Mouse (Mus musculus) layer of hippocampus, adult 2 months (tissue): ENCODE measurements around the gene Hist1h3f. TPM values are rescaled to one million over a fixed set of nuclear protein-coding genes. Genes with fewer than 3 reads are reported as not detected.
"Not testable (repeated sequence)": the region's sequence is repeated elsewhere in the genome, so short reads cannot be mapped to it uniquely, and the experiment has no call there.

Source experiments
- DNase-seq, 2 experiments: peaks; one replicate each; pipeline ENCODE4 v3.0.0; 2022; ENCODE audit warnings: low spot score in 2 of 2
- H3K27ac ChIP-seq: fragments of 200-600 bp; 2 replicates; pipeline ENCODE4 v1.8.1; 2022
- H3K4me3 ChIP-seq: fragments of 200-600 bp; 2 replicates; pipeline ENCODE4 v1.8.1; 2022; ENCODE audit warnings: mild to moderate bottlenecking
- CTCF ChIP-seq: fragments of 200-600 bp; conservative IDR thresholded peaks from 2 replicates; pipeline ENCODE4 v1.8.1; 2022; ENCODE audit warnings: antibody characterized with exemption, mild to moderate bottlenecking, moderate library complexity
- total RNA-seq, 2 experiments: library from RNA; stranded (reverse); gene quantifications; 2 replicates each; pipeline ENCODE4 v1.2.3; 2021

Hist1h3f gene
- total RNA-seq, 2 experiments from 2014 or later: 17.7 to 18.3 TPM

DNA sequence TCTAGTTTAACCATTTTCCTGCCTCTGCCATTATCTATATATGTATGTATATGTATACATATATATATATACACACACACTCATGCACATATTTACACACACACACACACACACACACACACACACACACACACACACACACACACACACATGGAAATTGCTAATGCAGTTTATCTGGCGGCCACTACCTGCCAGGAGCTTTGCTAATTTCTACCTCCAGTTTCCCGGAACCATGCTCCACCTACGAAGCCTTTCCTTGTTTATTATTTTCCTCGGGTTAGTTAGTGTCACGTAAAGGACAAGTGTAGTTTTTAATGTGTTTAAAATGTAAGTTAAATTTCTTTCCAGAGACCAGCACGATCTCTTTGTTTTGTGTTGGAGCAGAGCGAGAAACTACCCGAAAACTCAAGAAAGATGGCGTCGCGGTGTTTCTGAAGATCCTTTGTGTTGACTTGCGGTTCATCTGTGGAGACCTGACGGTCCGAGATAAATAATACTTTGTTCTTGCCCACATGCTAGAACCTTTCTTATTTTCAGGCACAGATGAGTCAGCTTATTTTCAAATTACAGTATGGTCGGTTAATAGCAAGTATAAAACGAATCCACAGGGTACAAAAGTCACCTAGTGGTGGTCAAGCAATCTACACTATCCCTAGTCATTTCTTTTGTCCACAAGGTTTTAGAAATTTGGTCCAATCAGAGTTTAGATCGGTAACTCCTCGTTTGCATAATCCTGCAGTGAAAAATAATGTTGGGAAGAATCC is 19.0 kb downstream of the Hist1h3f start:
- peak; percentile 81 for TF ChIP-seq CTCF
- peak overlapping the region; percentile 73 for H3K4me3 ChIP-seq
- no peak for DNase-seq

DNA sequence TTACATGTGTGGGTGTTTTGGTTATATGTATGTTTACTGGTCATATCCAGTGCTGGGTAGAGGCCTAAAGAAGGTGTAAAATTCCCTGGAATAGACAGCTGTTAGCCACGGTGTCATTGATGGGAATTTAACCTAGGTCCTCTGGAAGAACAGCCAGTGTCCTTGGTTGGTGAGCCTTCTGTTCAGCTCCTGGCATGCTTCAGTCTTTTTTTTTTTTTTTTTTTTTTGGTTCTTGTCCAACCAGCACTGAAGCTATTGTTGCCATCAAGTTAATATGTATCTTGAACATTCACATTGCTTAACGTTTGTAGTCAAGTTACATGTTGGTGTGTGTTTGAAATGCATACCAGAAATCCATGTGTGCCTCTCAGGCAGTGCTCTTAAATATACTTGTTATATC is 20.6 kb downstream of the Hist1h3f start:
- DNase-seq: no peak
- TF ChIP-seq CTCF: no peak
- H3K4me3 ChIP-seq: no peak overlapping the region
- H3K27ac ChIP-seq: no peak overlapping the region

More for the DNA sequence above, 19.0 kb downstream of the Hist1h3f start:
- H3K27ac ChIP-seq: peak overlapping the region; percentile 97

DNA sequence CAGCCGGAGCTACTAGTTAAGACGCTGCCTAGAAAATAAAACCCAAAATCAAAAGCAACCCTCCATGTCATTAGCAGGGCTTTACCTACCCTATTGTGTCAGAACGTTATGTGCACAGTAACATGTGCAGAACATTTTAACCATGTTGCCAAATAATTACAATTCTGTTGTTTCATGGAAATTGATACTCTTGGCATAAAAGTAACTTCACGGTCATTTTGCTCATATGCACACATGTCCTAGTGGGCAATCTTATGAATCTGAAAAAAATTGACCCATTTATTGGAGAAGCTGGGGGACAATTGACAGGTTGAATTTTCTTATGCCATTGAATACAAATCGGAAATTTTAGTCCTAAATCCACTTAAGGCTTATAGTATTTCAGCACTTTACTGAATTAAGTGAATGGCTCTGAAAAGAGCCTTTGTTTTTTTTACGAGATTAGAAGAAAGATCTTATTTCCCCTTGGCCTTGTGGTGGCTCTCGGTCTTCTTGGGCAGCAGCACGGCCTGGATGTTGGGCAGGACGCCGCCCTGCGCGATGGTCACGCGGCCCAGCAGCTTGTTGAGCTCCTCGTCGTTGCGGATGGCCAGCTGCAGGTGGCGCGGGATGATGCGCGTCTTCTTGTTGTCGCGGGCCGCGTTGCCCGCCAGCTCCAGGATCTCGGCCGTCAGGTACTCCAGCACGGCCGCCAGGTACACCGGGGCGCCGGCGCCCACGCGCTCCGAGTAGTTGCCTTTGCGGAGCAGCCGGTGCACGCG is 26.6 kb downstream of the Hist1h3f start:
- Histone ChIP-seq H3K4me3 (peak overlapping the region; percentile 73), H3K27ac (peak overlapping the region; percentile 95)
- not testable (repeated sequence) for DNase-seq

DNA sequence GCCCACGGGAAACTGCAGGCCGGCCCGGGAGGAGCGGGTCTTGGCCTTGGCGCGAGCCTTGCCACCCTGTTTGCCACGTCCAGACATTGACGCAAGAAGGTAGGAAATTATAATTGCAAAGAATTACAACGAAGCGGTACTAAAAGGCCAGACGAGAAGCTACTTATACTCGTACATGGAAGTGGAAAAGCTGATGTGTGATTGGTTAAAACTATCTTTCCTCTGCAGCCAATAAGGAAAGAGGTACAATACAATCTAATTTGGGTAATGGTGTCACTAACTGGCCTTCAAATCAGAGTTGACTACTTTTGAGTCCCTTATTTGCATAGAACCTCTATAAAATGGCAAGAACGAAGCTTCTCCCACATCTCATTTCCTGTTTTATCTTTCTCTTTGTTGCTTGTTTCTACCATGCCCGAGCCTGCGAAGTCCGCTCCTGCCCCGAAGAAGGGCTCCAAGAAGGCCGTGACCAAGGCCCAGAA is 27.2 kb downstream of the Hist1h3f start, which contains the start of the genes Hist1h2ae and Hist1h2bg:
Gene Hist1h2ae, minus strand, starts transcription at position 199 of the 482 bp plus-strand sequence.
Gene Hist1h2bg, plus strand, starts transcription at position 375 of the 482 bp plus-strand sequence.
- DNase-seq: peak; percentile 72 to 92
- peak within 1 kb of the TSS; percentile 73 for H3K4me3 ChIP-seq
- H3K27ac ChIP-seq: peak within 1 kb of the TSS; percentile 95
- TF ChIP-seq CTCF: no peak

DNA sequence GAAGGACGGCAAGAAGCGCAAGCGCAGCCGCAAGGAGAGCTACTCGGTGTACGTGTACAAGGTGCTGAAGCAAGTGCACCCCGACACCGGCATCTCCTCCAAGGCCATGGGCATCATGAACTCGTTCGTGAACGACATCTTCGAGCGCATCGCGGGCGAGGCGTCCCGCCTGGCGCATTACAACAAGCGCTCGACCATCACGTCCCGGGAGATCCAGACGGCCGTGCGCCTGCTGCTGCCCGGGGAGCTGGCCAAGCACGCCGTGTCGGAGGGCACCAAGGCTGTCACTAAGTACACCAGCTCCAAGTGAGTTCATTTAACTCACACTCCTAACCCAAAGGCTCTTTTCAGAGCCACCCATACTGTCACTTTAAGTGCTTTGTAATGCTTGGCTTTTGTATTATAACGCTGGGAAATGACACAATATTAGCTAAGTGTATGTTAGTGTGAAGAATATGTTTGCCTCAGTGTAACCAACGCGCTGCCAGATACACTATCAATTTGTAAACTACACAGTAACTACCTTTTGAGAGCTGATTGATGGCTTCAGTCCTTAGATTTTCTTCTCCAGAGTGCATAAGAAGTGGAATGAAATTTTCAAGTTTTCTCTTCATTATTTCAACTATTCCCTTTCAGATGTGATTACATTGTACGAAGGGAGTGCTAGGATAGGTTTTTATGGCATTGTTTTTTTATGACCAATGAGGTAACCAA is 27.8 kb downstream of the Hist1h3f start:
- not testable (repeated sequence) for DNase-seq
- Histone ChIP-seq H3K27ac (peak overlapping the region; percentile 95), H3K4me3 (peak overlapping the region; percentile 73)

DNA sequence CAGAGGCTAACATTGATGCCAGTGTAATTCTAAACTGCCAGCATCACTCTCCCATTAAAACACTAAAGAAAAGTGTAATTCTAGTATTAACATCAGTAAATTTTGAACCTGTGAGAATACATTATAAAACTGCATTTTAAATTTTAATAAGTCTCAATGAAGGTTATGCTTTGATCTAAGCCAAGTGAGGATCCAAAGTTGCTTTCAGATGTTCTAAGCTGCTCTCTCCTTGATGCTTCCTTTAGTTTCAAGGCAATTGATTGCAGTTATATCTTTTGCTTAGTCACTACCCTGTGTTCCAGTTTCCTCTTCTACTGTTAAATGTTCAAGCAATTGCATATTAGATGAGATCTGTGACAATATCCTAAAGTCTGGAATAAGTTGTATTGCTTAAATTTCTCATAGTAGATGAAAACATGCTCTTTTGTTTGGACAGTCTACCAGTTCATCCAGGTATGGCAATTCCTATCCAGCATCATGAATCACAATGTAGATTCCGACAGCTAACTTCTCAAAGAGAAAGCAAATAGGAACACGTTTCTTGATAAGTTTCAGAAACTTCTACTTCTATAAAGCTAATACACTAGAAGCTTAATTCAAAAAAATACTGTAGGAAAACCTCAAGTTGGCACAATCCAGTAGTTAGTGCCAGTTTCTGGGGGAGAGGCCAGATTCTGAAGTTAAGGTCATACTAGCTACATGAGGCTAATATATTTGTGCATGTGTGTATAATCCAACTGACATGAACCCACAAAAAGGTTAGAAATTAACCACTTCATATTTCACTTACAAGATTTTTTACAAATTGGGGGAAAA is 28.6 kb downstream of the Hist1h3f start:
- peak overlapping the region; percentile 95 for H3K27ac ChIP-seq
- peak overlapping the region; percentile 73 for H3K4me3 ChIP-seq

DNA sequence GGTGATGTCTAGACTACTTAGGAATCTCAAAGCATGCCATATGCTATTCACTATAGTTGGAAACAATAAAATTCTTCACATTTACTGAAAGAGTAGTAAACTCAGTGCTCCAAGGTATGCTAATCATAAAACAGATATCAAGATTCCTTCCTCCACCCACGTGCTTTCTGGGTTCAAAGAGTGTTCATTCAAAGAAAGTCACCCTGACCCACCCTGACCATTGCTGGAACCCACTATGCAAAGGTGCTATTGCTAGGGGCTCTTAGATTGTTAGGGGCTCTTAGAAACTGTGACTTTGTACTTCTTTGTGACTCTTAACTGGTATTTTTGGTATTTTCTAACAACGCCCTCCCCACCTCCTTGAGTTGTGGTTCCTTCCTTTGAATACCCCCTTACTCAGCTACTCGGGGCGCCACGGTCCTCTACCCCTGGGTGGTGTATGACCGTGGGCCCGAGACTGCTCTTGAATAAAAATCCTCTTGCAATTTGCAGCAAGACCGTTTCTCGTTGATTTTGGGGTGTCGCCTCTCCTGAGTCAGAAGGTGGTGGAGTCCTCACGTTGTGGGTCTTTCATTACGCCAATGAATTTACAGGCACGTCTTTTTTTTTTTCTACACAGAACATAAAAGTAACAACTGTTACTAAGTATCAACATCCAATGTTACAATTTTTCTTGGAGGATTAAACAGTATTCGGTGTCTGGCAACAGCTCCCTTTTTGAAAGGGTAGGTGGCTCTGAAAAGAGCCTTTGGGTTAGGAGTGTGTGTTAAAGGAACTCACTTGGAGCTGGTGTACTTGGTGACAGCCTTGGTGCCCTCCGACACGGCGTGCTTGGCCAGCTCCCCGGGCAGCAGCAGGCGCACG is 29.4 kb downstream of the Hist1h3f start:
- H3K27ac ChIP-seq: peak overlapping the region; percentile 95
- H3K4me3 ChIP-seq: peak overlapping the region; percentile 73
- not testable (repeated sequence) for DNase-seq

More for the DNA sequence above, 28.6 kb downstream of the Hist1h3f start:
- DNase-seq: no peak
- no peak for TF ChIP-seq CTCF

DNA sequence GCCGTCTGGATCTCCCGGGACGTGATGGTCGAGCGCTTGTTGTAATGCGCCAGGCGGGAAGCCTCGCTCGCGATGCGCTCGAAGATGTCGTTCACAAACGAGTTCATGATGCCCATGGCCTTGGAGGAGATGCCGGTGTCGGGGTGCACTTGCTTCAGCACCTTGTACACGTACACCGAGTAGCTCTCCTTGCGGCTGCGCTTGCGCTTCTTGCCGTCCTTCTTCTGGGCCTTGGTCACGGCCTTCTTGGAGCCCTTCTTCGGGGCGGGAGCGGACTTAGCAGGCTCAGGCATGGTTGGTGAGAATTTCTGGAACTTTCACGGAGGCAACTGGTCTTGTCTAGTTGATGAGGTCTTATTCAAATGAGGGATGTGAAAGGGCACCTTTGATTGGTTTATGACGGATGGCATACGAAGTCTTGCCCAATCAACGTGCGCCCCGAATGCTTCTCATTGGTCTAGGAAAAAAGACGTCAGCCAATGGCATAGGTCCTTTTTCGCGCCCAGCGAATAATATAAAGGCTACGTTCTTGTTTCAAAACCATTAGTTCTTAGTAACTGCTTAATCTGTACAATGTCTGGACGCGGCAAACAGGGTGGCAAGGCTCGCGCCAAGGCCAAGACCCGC is 30.2 kb downstream of the Hist1h3f start, which contains the start of the genes Hist1h2bf and Hist1h2ad:
Gene Hist1h2bf, minus strand, starts transcription at position 299 of the 627 bp plus-strand sequence.
Gene Hist1h2ad, plus strand, starts transcription at position 484 of the 627 bp plus-strand sequence.
- H3K27ac ChIP-seq: peak within 1 kb of the TSS; percentile 76
- peak within 1 kb of the TSS; percentile 73 for H3K4me3 ChIP-seq
- DNase-seq: peak; percentile 89 to 97
- TF ChIP-seq CTCF: 0 out of 2 replicates have a peak, but pooled peaks have one; percentile 6

DNA sequence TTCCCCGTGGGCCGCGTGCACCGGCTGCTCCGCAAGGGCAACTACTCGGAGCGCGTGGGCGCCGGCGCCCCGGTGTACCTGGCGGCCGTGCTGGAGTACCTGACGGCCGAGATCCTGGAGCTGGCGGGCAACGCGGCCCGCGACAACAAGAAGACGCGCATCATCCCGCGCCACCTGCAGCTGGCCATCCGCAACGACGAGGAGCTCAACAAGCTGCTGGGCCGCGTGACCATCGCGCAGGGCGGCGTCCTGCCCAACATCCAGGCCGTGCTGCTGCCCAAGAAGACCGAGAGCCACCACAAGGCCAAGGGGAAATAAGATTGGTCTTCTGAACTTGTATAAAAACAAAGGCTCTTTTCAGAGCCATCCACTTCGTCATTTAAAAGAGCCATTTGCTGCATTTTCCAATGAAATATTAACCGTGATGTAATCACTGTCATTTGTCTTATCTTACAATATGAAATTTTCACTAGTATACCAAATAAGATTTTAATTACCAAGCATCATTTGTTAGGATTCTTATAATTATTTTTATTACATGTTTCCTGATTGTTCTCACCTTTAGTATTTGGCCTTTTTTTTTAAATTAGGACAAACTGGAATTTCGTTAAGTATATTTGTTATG is 30.8 kb downstream of the Hist1h3f start:
- DNase-seq: not testable (repeated sequence)
- H3K4me3 ChIP-seq: peak overlapping the region; percentile 73
- peak overlapping the region; percentile 64 for H3K27ac ChIP-seq

DNA sequence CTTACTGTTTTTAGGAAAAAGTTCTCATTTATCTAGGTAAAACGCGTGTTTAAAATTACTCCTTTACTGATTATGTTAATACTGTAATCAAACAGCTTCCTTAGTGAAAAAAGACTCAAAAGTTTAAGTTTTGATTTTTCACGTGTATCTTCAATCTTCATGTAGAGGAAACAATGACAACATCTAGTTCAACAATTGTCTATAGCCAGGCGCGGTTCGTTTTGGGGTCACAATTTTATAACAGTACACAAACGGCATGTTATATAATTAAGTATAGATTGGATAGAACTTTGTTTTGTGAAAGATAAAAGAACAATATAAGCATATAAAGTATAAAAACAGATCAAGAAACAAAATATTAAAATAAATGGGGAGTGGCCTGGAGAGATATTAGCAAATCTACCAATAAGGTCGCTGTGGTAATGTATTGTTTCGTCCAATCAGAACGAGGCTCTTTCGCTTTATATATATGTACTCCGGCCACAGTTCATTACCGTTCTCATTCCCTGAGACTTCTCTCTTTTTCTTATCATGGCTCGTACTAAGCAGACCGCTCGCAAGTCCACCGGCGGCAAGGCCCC is 31.5 kb downstream of the Hist1h3f start, which contains the start of gene Hist1h3d:
Gene Hist1h3d, plus strand, starts transcription at position 493 of the 581 bp plus-strand sequence.
- Histone ChIP-seq H3K27ac (peak within 1 kb of the TSS; percentile 84), H3K4me3 (peak within 1 kb of the TSS; percentile 61)
- TF ChIP-seq CTCF: no peak
- peak; percentile 65 to 85 for DNase-seq

DNA sequence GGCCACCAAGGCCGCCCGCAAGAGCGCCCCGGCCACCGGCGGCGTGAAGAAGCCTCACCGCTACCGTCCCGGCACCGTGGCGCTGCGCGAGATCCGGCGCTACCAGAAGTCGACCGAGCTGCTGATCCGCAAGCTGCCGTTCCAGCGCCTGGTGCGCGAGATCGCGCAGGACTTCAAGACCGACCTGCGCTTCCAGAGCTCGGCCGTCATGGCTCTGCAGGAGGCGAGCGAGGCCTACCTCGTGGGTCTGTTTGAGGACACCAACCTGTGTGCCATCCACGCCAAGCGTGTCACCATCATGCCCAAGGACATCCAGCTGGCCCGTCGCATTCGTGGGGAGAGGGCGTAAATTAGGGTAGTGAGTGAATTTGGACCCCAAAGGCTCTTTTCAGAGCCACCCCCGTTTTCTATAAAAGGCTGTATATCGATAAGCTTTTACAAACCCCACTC is 32.0 kb downstream of the Hist1h3f start:
- H3K4me3 ChIP-seq: peak overlapping the region; percentile 61
- peak overlapping the region; percentile 84 for H3K27ac ChIP-seq
- not testable (repeated sequence) for DNase-seq
